Mouse (Mus musculus): ENCODE measurements around the gene Pbx2. TPM values are rescaled to one million over a fixed set of nuclear protein-coding genes. Genes with fewer than 3 reads are reported as not detected.
A peak's percentile ranks its signal among the peaks of the same experiment; 100 is the strongest.

Pbx2 gene
- total and polyA plus RNA-seq, 3 experiments, result 25.1 to 138 (median 35.8) TPM

DNA sequence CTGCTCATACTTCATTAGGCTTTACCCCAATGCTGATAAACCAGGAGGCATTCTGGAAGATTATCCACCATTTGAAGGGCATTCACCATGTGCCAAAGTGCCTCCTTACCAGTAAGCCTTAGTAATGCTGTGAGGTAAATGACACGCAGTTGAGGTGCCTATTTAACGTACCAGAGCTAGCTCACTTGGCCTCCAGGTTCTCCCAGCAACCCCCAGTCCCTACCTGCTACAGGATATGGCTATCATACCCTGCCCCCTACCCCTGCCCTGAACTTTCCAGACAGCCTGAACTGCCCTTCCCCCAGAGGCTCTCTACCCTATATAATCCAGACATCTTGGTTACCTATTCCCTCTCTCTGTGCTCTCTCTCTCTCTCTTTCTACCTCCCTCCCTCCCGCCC lies 2.3 kb upstream of the Pbx2 start:
- Histone ChIP-seq H3K36me3 (replicated peaks) (peaks cover 14% of the 10 kb centered on the region), H3K9me3 (replicated peaks) (no peaks in the 10 kb centered on the region), H3K4me1 (ENCODE audit: insufficient read depth, low read depth, low read length) (peaks cover 61% of the 10 kb centered on the region), H3K27me3 (ENCODE audit: insufficient read depth, low read length) (peaks cover 4% of the 10 kb centered on the region; the same call in 1 of the 2 replicates), H3K4me3 (ENCODE audit: low read depth, low read length) (peak overlapping the region; percentile 74; the same call in 1 of the 2 replicates)
- no peak for ATAC-seq (ENCODE audit: extremely low read depth, insufficient number of reproducible peaks, low FRiP score, poor library complexity, severe bottlenecking)
- TF ChIP-seq POLR2AphosphoS5 (IDR thresholded peaks at IDR 0.05; ENCODE audit: insufficient replicate concordance, low read depth, low read length) (no peak), GATA2 (IDR thresholded peaks at IDR 0.05; ENCODE audit: borderline replicate concordance, low read depth, low read length) (no peak), TAL1 (conservative IDR thresholded peaks at IDR 0.05; ENCODE audit: low read depth, low read length) (no peak), CTCF (IDR thresholded peaks at IDR 0.05; ENCODE audit: low read depth, low read length) (no peak)
- DNase-seq (ENCODE audit: low spot score), result no peak

DNA sequence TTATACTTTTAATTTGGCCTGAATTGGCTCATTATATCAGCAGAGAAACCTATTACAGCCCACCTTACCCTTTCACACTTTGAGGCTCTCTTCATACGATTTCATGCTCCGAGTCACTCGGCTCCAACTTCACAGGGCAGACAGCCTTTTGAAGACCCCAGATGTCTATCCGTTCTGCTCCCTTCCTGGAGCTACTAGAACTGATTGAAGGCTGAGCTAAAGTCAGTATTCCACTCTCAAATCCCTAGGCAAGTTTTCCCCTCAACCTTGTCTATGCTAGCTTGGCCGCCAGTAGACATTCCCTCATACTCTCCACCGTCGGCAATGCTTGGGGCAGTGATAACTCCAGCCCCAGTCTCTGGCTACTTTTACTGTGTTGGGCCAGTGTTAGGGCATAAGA lies 1.9 kb upstream of the Pbx2 start:
- Histone ChIP-seq H3K4me3 (ENCODE audit: low read depth, low read length) (peak overlapping the region; percentile 74), H3K9me3 (replicated peaks) (no peaks in the 10 kb centered on the region), H3K4me1 (ENCODE audit: insufficient read depth, low read depth, low read length) (peaks cover 65% of the 10 kb centered on the region), H3K36me3 (replicated peaks) (peaks cover 18% of the 10 kb centered on the region), H3K27me3 (ENCODE audit: insufficient read depth, low read length) (peaks cover 2% of the 10 kb centered on the region; the same call in 1 of the 2 replicates)
- no peak for TF ChIP-seq TAL1 (conservative IDR thresholded peaks at IDR 0.05; ENCODE audit: low read depth, low read length)
- no peak for TF ChIP-seq POLR2AphosphoS5 (IDR thresholded peaks at IDR 0.05; ENCODE audit: insufficient replicate concordance, low read depth, low read length)
- DNase-seq (ENCODE audit: low spot score) (no peak), ATAC-seq (ENCODE audit: extremely low read depth, insufficient number of reproducible peaks, low FRiP score, poor library complexity, severe bottlenecking) (no peak)

DNA sequence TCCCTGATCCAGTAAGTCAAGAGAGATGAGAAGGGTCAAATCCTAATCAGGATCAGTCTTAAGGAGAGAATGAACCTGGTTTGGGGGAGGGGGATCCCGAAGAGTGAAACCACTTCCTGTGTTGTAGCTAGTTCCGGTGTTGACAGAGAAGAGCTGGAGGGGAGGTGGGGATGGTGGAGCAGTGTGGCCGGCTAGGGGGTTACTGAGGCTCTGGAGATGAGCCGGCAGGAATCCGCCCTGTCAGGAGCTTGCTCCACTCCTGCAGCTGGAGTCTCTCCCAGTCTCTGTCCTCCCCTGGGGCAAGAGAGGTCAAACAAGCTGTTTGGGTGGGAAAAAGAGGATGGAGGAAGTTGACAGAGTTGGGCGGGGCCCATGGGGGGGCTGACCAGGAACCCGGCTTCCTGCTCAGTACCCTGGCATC lies 1.4 kb upstream of the Pbx2 start, which contains the start of gene Gpsm3:
Gene Gpsm3 (plus strand): TSS at position 126 of the 421 bp plus-strand sequence.
- Histone ChIP-seq H3K27me3 (ENCODE audit: insufficient read depth, low read length) (no peaks in the 10 kb centered on the region), H3K4me3 (ENCODE audit: low read depth, low read length) (peak within 1 kb of the TSS; percentile 74), H3K36me3 (replicated peaks) (peaks cover 23% of the 10 kb centered on the region), H3K9me3 (replicated peaks) (no peaks in the 10 kb centered on the region), H3K4me1 (ENCODE audit: insufficient read depth, low read depth, low read length) (peaks cover 69% of the 10 kb centered on the region)
- no peak for TF ChIP-seq TAL1 (conservative IDR thresholded peaks at IDR 0.05; ENCODE audit: low read depth, low read length)
- no peak for TF ChIP-seq POLR2AphosphoS5 (IDR thresholded peaks at IDR 0.05; ENCODE audit: insufficient replicate concordance, low read depth, low read length)
- no peak for TF ChIP-seq CTCF (IDR thresholded peaks at IDR 0.05; ENCODE audit: low read depth, low read length)
- no peak for TF ChIP-seq GATA2 (IDR thresholded peaks at IDR 0.05; ENCODE audit: borderline replicate concordance, low read depth, low read length)
- no peak for ATAC-seq (ENCODE audit: extremely low read depth, insufficient number of reproducible peaks, low FRiP score, poor library complexity, severe bottlenecking)
- peak; percentile 73 for DNase-seq (ENCODE audit: low spot score)

DNA sequence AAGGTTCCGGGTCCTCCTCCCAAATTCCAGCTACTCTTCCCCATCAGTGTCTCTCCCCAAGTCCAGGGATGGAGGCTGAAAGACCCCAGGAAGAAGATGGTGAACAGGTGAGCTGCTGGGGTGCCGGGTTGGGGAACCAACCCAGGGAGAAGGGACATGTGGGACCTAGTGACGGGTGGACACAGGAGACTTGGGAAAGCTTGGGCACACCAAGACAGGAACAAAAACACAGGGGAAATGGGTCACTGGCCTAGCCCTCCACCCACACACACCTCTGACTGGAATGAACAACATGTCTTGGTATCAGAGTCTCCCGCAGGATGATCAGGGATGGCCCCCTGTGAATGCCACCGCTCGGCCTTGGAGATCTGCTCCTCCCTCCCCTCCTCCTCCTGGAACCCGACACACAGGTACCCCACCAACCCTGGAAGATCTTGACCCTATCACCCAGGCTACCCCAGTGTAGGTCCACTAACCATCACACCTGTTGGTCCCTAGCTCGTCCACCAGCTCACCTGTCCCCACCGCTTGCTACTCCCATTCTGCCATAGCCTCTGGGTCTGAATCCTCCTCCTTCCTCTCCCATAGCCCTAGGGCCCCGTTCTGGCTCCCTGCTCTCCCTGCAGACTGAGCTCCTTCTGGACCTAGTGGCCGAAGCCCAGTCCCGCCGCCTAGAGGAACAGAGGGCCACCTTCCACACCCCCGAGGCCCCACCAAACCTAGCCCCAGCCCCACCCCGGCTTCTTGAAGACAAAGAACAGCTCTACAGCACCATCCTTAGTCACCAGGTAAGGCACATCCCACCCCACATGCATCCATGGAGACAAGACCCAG lies 695 bp upstream of the Pbx2 start:
- Histone ChIP-seq H3K36me3 (replicated peaks) (peaks cover 30% of the 10 kb centered on the region), H3K4me3 (ENCODE audit: low read depth, low read length) (peak overlapping the region; percentile 74), H3K27me3 (ENCODE audit: insufficient read depth, low read length) (no peaks in the 10 kb centered on the region), H3K4me1 (ENCODE audit: insufficient read depth, low read depth, low read length) (peaks cover 75% of the 10 kb centered on the region), H3K9me3 (replicated peaks) (no peaks in the 10 kb centered on the region)
- ATAC-seq (ENCODE audit: extremely low read depth, insufficient number of reproducible peaks, low FRiP score, poor library complexity, severe bottlenecking) (no peak), DNase-seq (ENCODE audit: low spot score) (no peak)
- TF ChIP-seq POLR2AphosphoS5 (IDR thresholded peaks at IDR 0.05; ENCODE audit: insufficient replicate concordance, low read depth, low read length), result no peak
- no peak for TF ChIP-seq GATA2 (IDR thresholded peaks at IDR 0.05; ENCODE audit: borderline replicate concordance, low read depth, low read length)
- TF ChIP-seq CTCF (IDR thresholded peaks at IDR 0.05; ENCODE audit: low read depth, low read length), result no peak
- no peak for TF ChIP-seq TAL1 (conservative IDR thresholded peaks at IDR 0.05; ENCODE audit: low read depth, low read length)
- TF ChIP-seq GATA1 (IDR thresholded peaks at IDR 0.05; ENCODE audit: borderline replicate concordance, low read length), result no peak

DNA sequence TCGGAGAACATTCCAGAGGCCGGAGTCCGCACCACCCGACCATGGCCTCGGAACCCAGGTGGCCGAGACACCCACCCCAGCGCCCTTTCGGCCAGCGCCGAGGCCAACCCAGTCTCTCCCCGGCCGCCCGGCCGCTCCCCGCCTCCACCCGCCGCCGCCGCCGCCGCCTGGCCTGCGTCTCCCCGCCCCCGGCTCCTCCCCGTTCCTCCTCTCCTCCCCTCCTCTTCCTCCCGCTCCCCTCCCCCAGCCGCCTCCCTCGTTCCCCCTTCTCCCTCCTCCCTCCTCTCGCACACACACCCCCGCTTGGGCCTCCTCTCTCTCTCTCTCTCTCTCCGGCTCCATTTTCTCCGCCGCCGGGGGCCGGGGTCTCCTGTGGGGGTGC lies 919 bp downstream of the Pbx2 start:
- Histone ChIP-seq H3K9me3 (replicated peaks) (no peaks in the 10 kb centered on the region), H3K4me1 (ENCODE audit: insufficient read depth, low read depth, low read length) (peaks cover 81% of the 10 kb centered on the region), H3K4me3 (ENCODE audit: low read depth, low read length) (peak overlapping the region; percentile 74), H3K27me3 (ENCODE audit: insufficient read depth, low read length) (no peaks in the 10 kb centered on the region), H3K36me3 (replicated peaks) (peaks cover 45% of the 10 kb centered on the region)
- DNase-seq (ENCODE audit: low spot score), result peak; percentile 83
- peak; percentile 40; the same call in 1 of the 2 replicates for ATAC-seq (ENCODE audit: extremely low read depth, insufficient number of reproducible peaks, low FRiP score, poor library complexity, severe bottlenecking)
- no peak for TF ChIP-seq GATA1 (IDR thresholded peaks at IDR 0.05; ENCODE audit: borderline replicate concordance, low read length)
- no peak for TF ChIP-seq GATA2 (IDR thresholded peaks at IDR 0.05; ENCODE audit: borderline replicate concordance, low read depth, low read length)
- TF ChIP-seq CTCF (IDR thresholded peaks at IDR 0.05; ENCODE audit: low read depth, low read length), result no peak
- no peak for TF ChIP-seq TAL1 (conservative IDR thresholded peaks at IDR 0.05; ENCODE audit: low read depth, low read length)
- TF ChIP-seq POLR2AphosphoS5 (IDR thresholded peaks at IDR 0.05; ENCODE audit: insufficient replicate concordance, low read depth, low read length), result no peak

DNA sequence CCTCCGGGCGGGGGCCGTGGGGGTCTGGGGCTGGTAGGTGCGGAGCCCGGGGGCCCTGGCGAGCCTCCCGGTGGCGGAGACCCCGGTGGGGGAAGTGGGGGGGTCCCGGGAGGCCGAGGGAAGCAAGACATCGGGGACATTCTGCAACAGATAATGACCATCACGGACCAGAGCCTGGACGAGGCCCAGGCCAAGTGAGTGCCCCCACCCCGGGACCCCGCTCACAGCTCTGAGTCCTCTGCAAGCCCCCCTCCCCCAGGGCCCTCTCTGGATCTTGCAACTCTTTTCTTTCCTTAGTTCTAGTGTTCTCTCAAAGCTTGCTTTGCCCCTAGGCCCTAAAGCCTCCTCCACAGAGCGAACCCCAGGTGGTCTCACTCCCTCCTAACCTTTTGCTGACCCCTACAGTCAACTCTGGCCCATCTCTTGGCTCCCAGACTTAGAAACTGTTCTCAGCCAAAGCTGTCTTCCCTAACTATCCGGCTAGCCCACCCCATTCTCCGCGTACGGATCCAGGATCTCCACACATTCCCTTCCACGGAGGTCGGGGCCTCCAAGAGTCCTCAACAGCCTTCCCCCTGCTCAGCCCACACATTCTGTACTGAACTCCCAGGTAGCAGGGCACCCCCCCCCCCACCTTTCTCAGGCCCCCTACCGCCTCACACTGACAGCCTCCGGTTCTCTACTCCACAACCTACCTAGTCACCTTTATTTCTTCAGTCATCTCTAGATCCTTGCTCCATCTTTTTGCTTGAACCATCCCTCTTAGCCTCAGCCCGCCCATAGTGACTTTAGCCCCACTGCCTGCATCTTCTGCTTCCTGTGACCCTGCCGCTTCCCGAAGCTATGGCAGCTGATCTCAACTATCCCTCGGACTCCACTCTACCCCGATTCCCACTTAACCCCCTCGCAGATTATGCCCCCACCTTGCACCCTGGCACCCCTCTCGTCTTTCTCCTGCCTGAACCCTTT lies 1.8 kb downstream of the Pbx2 start:
- ATAC-seq (ENCODE audit: extremely low read depth, insufficient number of reproducible peaks, low FRiP score, poor library complexity, severe bottlenecking) (no peak), DNase-seq (ENCODE audit: low spot score) (no peak)
- no peaks in the 10 kb centered on the region for H3K27me3 ChIP-seq (ENCODE audit: insufficient read depth, low read length)
- no peak for TF ChIP-seq GATA1 (IDR thresholded peaks at IDR 0.05; ENCODE audit: borderline replicate concordance, low read length)
- H3K4me3 ChIP-seq (ENCODE audit: low read depth, low read length), result peak overlapping the region; percentile 74
- no peaks in the 10 kb centered on the region for H3K9me3 ChIP-seq (replicated peaks)
- peaks cover 49% of the 10 kb centered on the region for H3K36me3 ChIP-seq (replicated peaks)
- H3K4me1 ChIP-seq (ENCODE audit: insufficient read depth, low read depth, low read length), result peaks cover 86% of the 10 kb centered on the region
